Mouse (Mus musculus) monocyte, adult 5-6 weeks (primary cell): Measurements from ENCODE around the gene Spsb3. TPM values are rescaled to one million over a fixed set of nuclear protein-coding genes. Genes with fewer than 3 reads are reported as not detected.
A peak's percentile ranks its signal among the peaks of the same experiment; 100 is the strongest.

Source experiments
- ATAC-seq: fragments of 153-309, 156-312 bp; replicated peaks from 2 replicates; pipeline ENCODE4 v1.8.0; 2017; ENCODE audit warnings: mild to moderate bottlenecking; ENCODE audit not compliant: low TSS enrichment, insufficient number of reproducible peaks, severe bottlenecking, poor library complexity, low FRiP score
- total RNA-seq: library from RNA; stranded (forward); fragments of 200-1000, 200-491, 200-594 nt; gene quantifications from 3 replicates; pipeline ENCODE4 v1.2.3, GENCODE M21; 2017

Spsb3 gene
- total RNA-seq, 1 experiment from 2014 or later, result 25.9 TPM

DNA sequence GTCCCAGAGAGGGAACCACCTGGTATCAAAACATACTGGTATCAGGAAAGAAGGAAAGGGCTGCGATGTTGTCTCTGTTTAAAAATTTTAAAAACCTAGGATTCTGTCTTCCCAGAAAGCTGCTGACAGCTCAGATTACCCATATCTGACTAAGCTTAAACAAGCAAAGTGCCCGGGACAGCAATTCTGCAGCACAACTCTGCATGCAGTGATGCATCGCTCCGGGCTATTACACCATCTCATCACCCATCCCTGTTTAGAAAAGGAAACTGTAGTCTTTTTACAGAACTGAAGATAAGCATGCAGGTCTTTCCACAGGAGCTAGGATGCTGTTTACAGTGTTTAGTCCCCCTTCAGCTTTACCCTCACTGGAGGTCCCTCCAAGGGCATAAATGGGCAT is 48.5 kb downstream of the Spsb3 start:
- no peak for ATAC-seq

- ATAC-seq, result no peak
These were observed 49.2 kb downstream of the Spsb3 start for GRCm38 (mm10) chr17:24935666-24936065.

GRCm38 (mm10) chr17:24936259-24937237 is 50.1 kb downstream of the Spsb3 start, which contains the start of gene Mapk8ip3:
Gene Mapk8ip3, minus strand, starts transcription at chr17:24936977.
- peak; percentile 98 for ATAC-seq

DNA sequence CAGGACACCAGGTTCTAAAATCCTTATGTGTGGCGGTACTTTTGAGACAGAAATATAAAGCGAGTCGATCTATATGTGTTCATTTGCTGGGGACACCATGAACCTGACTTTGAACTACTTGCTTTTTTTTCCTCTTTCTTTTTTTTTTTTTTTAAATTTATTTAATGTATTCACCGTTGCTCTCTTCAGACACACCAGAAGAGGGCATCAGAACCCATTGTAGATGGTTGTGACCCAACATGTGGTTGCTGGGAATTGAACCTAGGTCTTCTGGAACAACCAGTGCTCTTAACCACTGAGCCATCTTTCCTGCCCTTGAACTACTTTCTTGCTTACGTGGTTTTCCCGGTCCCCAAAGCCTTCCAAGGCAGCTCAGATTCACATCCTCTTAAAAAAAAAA is 50.8 kb downstream of the Spsb3 start:
- no peak for ATAC-seq

Other genes starting within 250 kb of the Spsb3 start
- gene Slc9a3r2, start 236.3 kb upstream of the Spsb3 start, total RNA-seq, result 0.48 to 0.78 TPM in 2 of 3 replicates, not detected in the other
- not detected in 3 replicates for gene Npw, start 228.2 kb upstream of the Spsb3 start, total RNA-seq
- gene Zfp598, start 217.0 kb upstream of the Spsb3 start, total RNA-seq, result 14.6 to 21.7 TPM (median 15.7 TPM) in 3 replicates
- not detected in 3 replicates for gene Syngr3, start 196.7 kb upstream of the Spsb3 start, total RNA-seq
- gene Gfer, start 190.5 kb upstream of the Spsb3 start, total RNA-seq, result 12.4 to 19.8 TPM (median 15.4 TPM) in 3 replicates
- 0.48 to 3.0 TPM (median 2.1 TPM) in 3 replicates for gene Noxo1, start 190.4 kb upstream of the Spsb3 start, total RNA-seq
- 9.7 to 19.8 TPM (median 18.6 TPM) in 3 replicates for gene Tbl3, start 179.0 kb upstream of the Spsb3 start, total RNA-seq
- gene Rnf151, start 168.6 kb upstream of the Spsb3 start, total RNA-seq, result 2.8 TPM in 1 of 3 replicates, not detected in the others
- gene Rps2, start 168.5 kb upstream of the Spsb3 start, total RNA-seq, result 428 to 669 TPM (median 533 TPM) in 3 replicates
- gene Ndufb10, start 162.2 kb upstream of the Spsb3 start, total RNA-seq, result 144 to 243 TPM (median 228 TPM) in 3 replicates
- gene Rpl3l, start 158.8 kb upstream of the Spsb3 start, total RNA-seq, result 4.7 to 14.6 TPM (median 10.2 TPM) in 3 replicates
- gene Msrb1, start 150.0 kb upstream of the Spsb3 start, total RNA-seq, result 248 to 361 TPM (median 344 TPM) in 3 replicates
- not detected in 3 replicates for gene Hs3st6, start 133.7 kb upstream of the Spsb3 start, total RNA-seq
- not detected in 3 replicates for gene Meiob, start 82.4 kb upstream of the Spsb3 start, total RNA-seq
- gene Hagh, start 46.5 kb upstream of the Spsb3 start, total RNA-seq, result 23.2 to 48.3 TPM (median 34.5 TPM) in 3 replicates
- 3.2 to 6.6 TPM (median 4.8 TPM) in 3 replicates for gene Fahd1, start 36.3 kb upstream of the Spsb3 start, total RNA-seq
- gene Igfals, start 20.6 kb upstream of the Spsb3 start, total RNA-seq, result 0.29 TPM in 1 of 3 replicates, not detected in the others
- gene Nubp2, start 294 bp upstream of the Spsb3 start, total RNA-seq, result 34.3 to 41.0 TPM (median 40.1 TPM) in 3 replicates
- 12.0 to 20.2 TPM (median 12.9 TPM) in 3 replicates for gene Eme2, start 8.4 kb downstream of the Spsb3 start, total RNA-seq
- 13.4 to 24.4 TPM (median 19.0 TPM) in 3 replicates for gene Mrps34, start 8.5 kb downstream of the Spsb3 start, total RNA-seq
- 28.0 to 48.6 TPM (median 30.1 TPM) in 3 replicates for gene Nme3, start 9.9 kb downstream of the Spsb3 start, total RNA-seq
- gene Mapk8ip3, start 50.3 kb downstream of the Spsb3 start, total RNA-seq, result 46.0 to 84.3 TPM (median 50.2 TPM) in 3 replicates
- 13.4 to 14.4 TPM (median 14.2 TPM) in 3 replicates for gene Jpt2, start 74.0 kb downstream of the Spsb3 start, total RNA-seq
- 10.3 to 23.9 TPM (median 11.2 TPM) in 3 replicates for gene Cramp1l, start 129.1 kb downstream of the Spsb3 start, total RNA-seq
- gene Ift140, start 129.4 kb downstream of the Spsb3 start, total RNA-seq, result 11.7 to 13.0 TPM (median 12.6 TPM) in 3 replicates
- not detected in 3 replicates for gene Tmem204, start 196.9 kb downstream of the Spsb3 start, total RNA-seq
- 13.3 to 21.2 TPM (median 17.5 TPM) in 3 replicates for gene Telo2, start 229.3 kb downstream of the Spsb3 start, total RNA-seq
- gene Ptx4, start 234.1 kb downstream of the Spsb3 start, total RNA-seq, result not detected in 3 replicates
- 16.3 to 21.8 TPM (median 20.8 TPM) in 3 replicates for gene Clcn7, start 246.7 kb downstream of the Spsb3 start, total RNA-seq